Mouse (Mus musculus): ENCODE results near the gene Zbtb12. TPM values are rescaled to one million over a fixed set of nuclear protein-coding genes. Genes with fewer than 3 reads are reported as not detected.
A peak's percentile ranks its signal among the peaks of the same experiment; 100 is the strongest.
"Not testable (repeated sequence)": the region's sequence is repeated elsewhere in the genome, so short reads cannot be mapped to it uniquely, and the experiment has no call there.

Gene Zbtb12
- polyA plus RNA-seq (2015; fragmentation: Nextera tagmentation; extraction: Ambion mirVana) = 5.0 TPM in 2 replicates

- ATAC-seq (replicated peaks; ENCODE audit: low FRiP score) = no peak
- Histone ChIP-seq H3K27me3 (peaks cover 8% of the 10 kb centered on the region; the same call in 1 of the 2 replicates), H3K27ac (no peak within 1 kb of the TSS), H3K36me3 (no peaks in the 10 kb centered on the region), H3K4me3 (replicated peaks) (no peak within 1 kb of the TSS; the same call in 1 of the 2 replicates), H3K9ac (no peak within 1 kb of the TSS), H3K4me2 (no peak within 1 kb of the TSS), H3K4me1 (0 out of 2 replicates have a peak, but pooled peaks cover 11% of the 10 kb centered on the region), H3K9me3 (replicated peaks) (no peaks in the 10 kb centered on the region)
- 54% methylated on average over 11 of the region's 11 CpGs for WGBS
Measured at GRCm38 (mm10) chr17:34879336-34879879, at the start of gene Zbtb12. TSS of gene Zbtb12 (plus strand) at chr17:34879483.

GRCm38 (mm10) chr17:34830776-34831175, 48.5 kb upstream of the Zbtb12 start:
- WGBS = 88% methylated on average over 1 of the region's 1 CpGs
- H3K4me3 ChIP-seq (replicated peaks); ATAC-seq (replicated peaks; ENCODE audit: low FRiP score); H3K9me3 ChIP-seq (replicated peaks); H3K9ac ChIP-seq; H3K27ac ChIP-seq; H3K4me1 ChIP-seq; H3K4me2 ChIP-seq; H3K27me3 ChIP-seq: not testable (repeated sequence)
- H3K36me3 ChIP-seq = peaks cover 80% of the 10 kb centered on the region

GRCm38 (mm10) chr17:34836155-34836855, 43.0 kb upstream of the Zbtb12 start:
- peaks cover 53% of the 10 kb centered on the region for H3K36me3 ChIP-seq
- 3% methylated on average over 48 of the region's 48 CpGs for WGBS
- H3K4me2 ChIP-seq = peak overlapping the region; percentile 99
- peak; percentile 75 for ATAC-seq (replicated peaks; ENCODE audit: low FRiP score)
- no peaks in the 10 kb centered on the region for H3K27me3 ChIP-seq
- H3K4me1 ChIP-seq = peaks cover 25% of the 10 kb centered on the region
- no peaks in the 10 kb centered on the region for H3K9me3 ChIP-seq (replicated peaks)
- peak overlapping the region; percentile 74 for H3K4me3 ChIP-seq (replicated peaks)
- H3K27ac ChIP-seq = peak overlapping the region; percentile 63
- peak overlapping the region; percentile 72 for H3K9ac ChIP-seq

DNA sequence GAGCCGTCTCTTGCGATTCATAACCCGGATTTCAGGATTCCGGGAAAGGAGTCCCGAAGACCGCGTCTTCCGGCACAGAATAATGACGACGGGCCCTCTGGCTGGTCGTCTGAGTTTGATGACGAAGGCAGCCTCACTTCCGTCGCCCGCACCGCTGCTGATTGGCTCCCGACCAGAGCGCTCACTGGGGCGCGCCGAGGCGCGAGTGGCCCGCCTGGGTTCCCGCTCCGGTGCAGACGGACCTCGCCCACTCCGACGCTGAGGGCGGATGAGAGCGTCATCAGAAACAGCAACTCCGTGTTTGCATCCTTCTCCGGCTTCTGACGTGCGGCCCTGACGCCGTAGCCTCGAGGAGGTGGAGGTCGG, 42.4 kb upstream of the Zbtb12 start, which contains the start of the genes Stk19 and Dxo:
Gene Stk19 (minus strand): TSS at position 90 of the 366 bp plus-strand sequence.
Gene Dxo (plus strand): TSS at position 164 of the 366 bp plus-strand sequence.
- Histone ChIP-seq H3K36me3 (peaks cover 55% of the 10 kb centered on the region), H3K27me3 (no peaks in the 10 kb centered on the region), H3K4me2 (peak within 1 kb of the TSS; percentile 99), H3K4me1 (peaks cover 25% of the 10 kb centered on the region), H3K4me3 (replicated peaks) (peak within 1 kb of the TSS; percentile 74), H3K9ac (peak within 1 kb of the TSS; percentile 72), H3K27ac (peak within 1 kb of the TSS; percentile 63), H3K9me3 (replicated peaks) (no peaks in the 10 kb centered on the region)
- peak; percentile 94 for ATAC-seq (replicated peaks; ENCODE audit: low FRiP score)
- WGBS = under 1% methylated on average over 40 of the region's 40 CpGs

DNA sequence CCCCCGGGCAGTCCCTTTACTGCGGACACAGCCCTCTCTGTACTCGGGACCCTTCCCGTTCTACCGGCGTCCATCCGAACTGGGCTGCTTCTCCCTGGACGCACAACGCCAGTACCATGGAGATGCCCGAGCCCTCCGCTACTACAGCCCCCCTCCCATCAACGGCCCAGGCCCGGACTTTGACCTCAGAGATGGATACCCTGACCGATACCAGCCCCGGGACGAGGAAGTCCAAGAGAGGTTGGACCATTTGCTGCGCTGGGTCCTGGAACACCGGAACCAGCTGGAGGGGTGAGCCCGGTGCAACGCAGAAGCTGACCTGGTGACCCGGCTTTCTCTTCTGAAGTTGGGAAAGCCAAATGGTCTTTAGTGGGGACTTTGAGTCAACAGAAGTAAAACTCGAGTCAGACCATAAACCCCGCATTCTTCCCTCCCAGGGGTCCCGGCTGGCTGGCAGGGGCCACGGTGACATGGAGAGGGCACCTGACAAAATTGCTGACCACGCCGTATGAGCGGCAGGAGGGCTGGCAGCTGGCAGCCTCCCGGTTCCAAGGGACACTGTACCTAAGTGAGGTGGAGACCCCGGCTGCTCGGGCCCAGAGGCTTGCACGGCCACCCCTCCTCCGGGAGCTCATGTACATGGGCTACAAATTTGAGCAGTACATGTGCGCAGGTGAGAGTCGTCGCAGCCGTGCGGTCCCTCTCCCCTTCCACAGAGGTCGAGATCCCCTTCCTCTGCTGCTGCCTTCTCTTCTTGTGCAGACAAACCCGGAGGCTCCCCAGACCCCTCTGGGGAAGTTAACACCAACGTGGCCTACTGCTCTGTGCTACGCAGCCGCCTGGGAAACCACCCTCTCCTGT, 41.6 kb upstream of the Zbtb12 start:
- H3K4me3 ChIP-seq (replicated peaks) = peak overlapping the region; percentile 74
- peaks cover 25% of the 10 kb centered on the region for H3K4me1 ChIP-seq
- peaks cover 55% of the 10 kb centered on the region for H3K36me3 ChIP-seq
- peak overlapping the region; percentile 72 for H3K9ac ChIP-seq
- no peaks in the 10 kb centered on the region for H3K9me3 ChIP-seq (replicated peaks)
- H3K4me2 ChIP-seq = peak overlapping the region; percentile 99
- peak overlapping the region; percentile 63 for H3K27ac ChIP-seq
- WGBS = 25% methylated on average over 43 of the region's 43 CpGs
- ATAC-seq (replicated peaks; ENCODE audit: low FRiP score) = peak; percentile 13; the same call in 1 of the 2 replicates
- H3K27me3 ChIP-seq = no peaks in the 10 kb centered on the region

- no peaks in the 10 kb centered on the region for H3K9me3 ChIP-seq (replicated peaks)
- H3K4me2 ChIP-seq = 0 out of 2 replicates have a peak overlapping the region, but pooled peaks have one; percentile 9
- H3K27ac ChIP-seq = no peak overlapping the region
- H3K36me3 ChIP-seq = peaks cover 55% of the 10 kb centered on the region
- no peak for ATAC-seq (replicated peaks; ENCODE audit: low FRiP score)
- 88% methylated on average over 7 of the region's 7 CpGs for WGBS
- H3K9ac ChIP-seq = no peak overlapping the region
- no peaks in the 10 kb centered on the region for H3K27me3 ChIP-seq
- peaks cover 25% of the 10 kb centered on the region for H3K4me1 ChIP-seq
- peak overlapping the region; percentile 12; the same call in 1 of the 2 replicates for H3K4me3 ChIP-seq (replicated peaks)
Measured at GRCm38 (mm10) chr17:34838785-34839184, 40.5 kb upstream of the Zbtb12 start.

DNA sequence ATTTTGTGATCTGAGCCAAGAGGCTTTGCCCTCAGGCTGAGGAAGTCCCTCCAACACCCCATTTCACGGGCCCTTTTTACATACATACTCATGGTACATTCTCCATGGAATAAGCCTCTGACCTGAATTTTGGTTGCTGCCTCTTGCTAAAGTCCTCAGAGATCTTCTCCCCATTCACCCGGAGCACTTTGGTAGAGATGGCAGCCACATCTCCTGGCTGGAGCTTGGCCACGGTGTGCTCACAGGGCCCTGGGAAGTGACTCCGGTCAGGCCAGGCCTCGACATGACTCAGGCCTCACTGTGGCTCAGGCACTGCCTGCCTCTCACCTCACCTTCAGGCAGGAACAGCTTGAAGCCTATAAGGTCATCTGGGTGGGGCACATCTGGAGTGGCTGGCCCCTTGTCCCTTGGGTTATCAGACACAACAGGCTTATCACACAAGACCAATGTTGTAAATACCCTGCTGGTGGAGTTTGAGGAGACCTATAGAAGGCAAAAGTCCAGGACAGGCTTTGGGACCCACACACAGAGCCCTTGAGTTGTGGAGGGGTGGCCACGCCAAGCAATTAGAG, 38.5 kb upstream of the Zbtb12 start:
- H3K4me2 ChIP-seq = no peak overlapping the region
- no peaks in the 10 kb centered on the region for H3K9me3 ChIP-seq (replicated peaks)
- WGBS = 86% methylated on average over 6 of the region's 6 CpGs
- no peaks in the 10 kb centered on the region for H3K27me3 ChIP-seq
- H3K9ac ChIP-seq = no peak overlapping the region
- H3K4me1 ChIP-seq = peaks cover 22% of the 10 kb centered on the region
- ATAC-seq (replicated peaks; ENCODE audit: low FRiP score) = no peak
- no peak overlapping the region for H3K27ac ChIP-seq
- H3K4me3 ChIP-seq (replicated peaks) = no peak overlapping the region
- H3K36me3 ChIP-seq = peaks cover 74% of the 10 kb centered on the region

DNA sequence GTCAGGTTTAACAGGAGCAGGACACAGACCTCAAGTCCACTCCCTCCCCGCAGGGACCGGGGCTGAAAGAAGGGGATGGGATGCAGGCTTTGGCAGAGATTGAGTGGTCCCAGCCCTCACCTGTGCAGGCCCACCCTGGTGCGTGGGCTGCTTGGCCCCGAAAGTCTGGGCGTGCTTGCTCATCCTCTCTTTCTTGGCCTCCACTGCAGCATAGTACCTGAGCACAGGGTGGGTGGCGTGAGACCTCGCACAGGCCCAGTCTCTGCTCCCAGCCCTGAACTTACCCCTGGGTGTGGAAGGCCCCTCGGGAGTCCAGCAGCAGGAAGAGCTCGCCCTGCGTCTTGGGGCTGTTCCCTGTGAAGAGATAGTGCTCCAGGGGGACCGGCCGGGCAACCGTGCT, 34.4 kb upstream of the Zbtb12 start:
- WGBS = 91% methylated on average over 13 of the region's 13 CpGs
- Histone ChIP-seq H3K9ac (no peak overlapping the region), H3K27me3 (no peaks in the 10 kb centered on the region), H3K36me3 (peaks cover 84% of the 10 kb centered on the region), H3K4me3 (replicated peaks) (no peak overlapping the region), H3K4me1 (peaks cover 8% of the 10 kb centered on the region), H3K9me3 (replicated peaks) (no peaks in the 10 kb centered on the region), H3K27ac (no peak overlapping the region), H3K4me2 (no peak overlapping the region)
- no peak for ATAC-seq (replicated peaks; ENCODE audit: low FRiP score)

DNA sequence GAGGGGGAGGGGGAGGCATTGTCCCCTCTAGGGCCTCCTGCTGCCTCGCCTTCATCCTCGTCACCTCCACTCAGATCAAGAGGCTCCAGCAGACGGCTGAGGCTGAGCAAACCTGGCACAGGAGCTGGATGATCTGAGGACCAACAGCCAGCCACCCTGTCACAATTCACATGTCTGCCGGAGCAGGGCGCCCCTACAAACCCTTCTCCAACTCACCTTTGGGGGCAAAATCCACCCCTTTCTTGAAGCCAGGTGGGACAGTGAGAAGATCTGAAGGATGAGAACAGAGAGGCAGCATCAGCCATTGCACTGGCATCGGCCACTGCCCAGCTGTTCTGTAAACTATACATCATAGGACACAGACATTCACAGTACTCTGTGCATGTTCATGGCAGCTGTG, 32.1 kb upstream of the Zbtb12 start:
- Histone ChIP-seq H3K9ac (no peak overlapping the region), H3K4me1 (peaks cover 25% of the 10 kb centered on the region), H3K27me3 (no peaks in the 10 kb centered on the region), H3K4me3 (replicated peaks) (no peak overlapping the region), H3K36me3 (peaks cover 68% of the 10 kb centered on the region), H3K9me3 (replicated peaks) (no peaks in the 10 kb centered on the region), H3K4me2 (no peak overlapping the region), H3K27ac (no peak overlapping the region)
- ATAC-seq (replicated peaks; ENCODE audit: low FRiP score) = no peak
- 89% methylated on average over 6 of the region's 6 CpGs for WGBS

GRCm38 (mm10) chr17:34847615-34848014, 31.7 kb upstream of the Zbtb12 start:
- H3K4me1 ChIP-seq = peaks cover 25% of the 10 kb centered on the region
- H3K27me3 ChIP-seq = no peaks in the 10 kb centered on the region
- H3K36me3 ChIP-seq = peaks cover 68% of the 10 kb centered on the region
- no peak for ATAC-seq (replicated peaks; ENCODE audit: low FRiP score)
- H3K4me3 ChIP-seq (replicated peaks) = no peak overlapping the region
- WGBS = 91% methylated on average over 7 of the region's 7 CpGs
- no peak overlapping the region for H3K27ac ChIP-seq
- H3K9ac ChIP-seq = no peak overlapping the region
- H3K4me2 ChIP-seq = no peak overlapping the region
- H3K9me3 ChIP-seq (replicated peaks) = no peaks in the 10 kb centered on the region

DNA sequence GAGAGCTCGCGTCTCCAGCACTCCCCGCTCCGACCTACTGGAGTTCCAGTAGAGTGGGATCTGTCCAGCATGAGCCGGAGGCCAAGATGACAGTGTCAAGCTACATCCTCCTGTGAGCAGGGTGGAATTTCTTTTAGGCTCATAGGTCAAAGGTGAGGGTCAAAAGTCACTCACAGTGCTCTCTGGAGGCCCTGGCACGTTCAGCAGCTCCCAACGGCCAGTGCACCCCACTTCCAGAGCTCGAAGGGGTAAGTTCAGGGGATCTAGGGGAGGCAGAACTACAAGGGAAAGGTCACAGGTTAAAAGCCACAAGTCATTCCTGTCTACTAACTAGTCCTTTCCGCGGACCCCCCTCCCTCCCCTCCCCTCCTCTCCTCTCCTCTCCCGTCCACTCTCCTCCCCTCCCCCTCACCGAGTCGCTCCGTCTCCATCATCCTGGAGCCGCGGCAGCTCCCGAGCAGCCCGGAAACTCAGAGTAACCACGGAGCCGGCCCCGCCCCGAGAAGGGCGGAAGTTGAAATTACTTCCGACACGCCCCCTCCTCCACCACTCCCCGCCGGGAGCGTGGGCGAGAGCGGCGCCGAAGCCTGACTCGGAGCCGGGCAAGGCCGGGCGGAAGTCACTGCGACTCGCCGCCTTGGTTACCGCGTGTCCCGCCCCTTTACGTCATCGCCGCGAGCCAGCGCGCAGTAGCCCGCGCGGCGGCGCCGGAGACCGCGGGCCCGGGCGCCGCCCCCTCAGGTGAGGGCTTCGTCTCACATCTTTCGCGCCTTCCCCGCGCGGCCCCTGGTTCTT, 29.4 kb upstream of the Zbtb12 start, which contains the start of the genes Skiv2l and Nelfe:
Gene Skiv2l (minus strand): TSS at position 489 of the 795 bp plus-strand sequence.
Gene Nelfe (plus strand): TSS at position 670 of the 795 bp plus-strand sequence.
- H3K4me1 ChIP-seq = peaks cover 25% of the 10 kb centered on the region
- H3K9me3 ChIP-seq (replicated peaks) = no peaks in the 10 kb centered on the region
- peak within 1 kb of the TSS; percentile 87 for H3K4me2 ChIP-seq
- peaks cover 68% of the 10 kb centered on the region for H3K36me3 ChIP-seq
- H3K27ac ChIP-seq = peak within 1 kb of the TSS; percentile 69
- H3K9ac ChIP-seq = peak within 1 kb of the TSS; percentile 95
- peak; percentile 96 for ATAC-seq (replicated peaks; ENCODE audit: low FRiP score)
- peak within 1 kb of the TSS; percentile 96 for H3K4me3 ChIP-seq (replicated peaks)
- under 1% methylated on average over 65 of the region's 65 CpGs for WGBS
- H3K27me3 ChIP-seq = no peaks in the 10 kb centered on the region

Measured in kidney, embryonic 15.5 days (tissue).